Mouse (Mus musculus) liver, postnatal 0 days (tissue): ENCODE measurements around the gene Olfr543. TPM values are rescaled to one million over a fixed set of nuclear protein-coding genes. Genes with fewer than 3 reads are reported as not detected.
A peak's percentile ranks its signal among the peaks of the same experiment; 100 is the strongest.

Experiments
- ATAC-seq: fragments of 200-750 bp; cut with Nextera tagmentation; 2 replicates; pipeline ENCODE4 v1.8.0; 2017; ENCODE audit warnings: mild to moderate bottlenecking, moderate library complexity
- DNase-seq: peaks from one replicate; pipeline ENCODE4 v3.0.0-alpha.2; 2016
- H3K27ac ChIP-seq: fragments of 300-500 bp; sonication (generic); 2 replicates; pipeline ENCODE4 v1.5.1; 2014; ENCODE audit warnings: antibody characterized with exemption, moderate library complexity, mild to moderate bottlenecking, low read depth
- H3K27me3 ChIP-seq: fragments of 300-500 bp; sonication (generic); 2 replicates; pipeline ENCODE4 v1.6.1; 2014; ENCODE audit warnings: low read length, control low read depth, mixed read lengths; ENCODE audit not compliant: insufficient read depth
- H3K36me3 ChIP-seq: fragments of 300-500 bp; sonication (generic); replicated peaks from 2 replicates; pipeline ENCODE4 v1.6.1; 2014; ENCODE audit warnings: mild to moderate bottlenecking, control low read depth, low read length, moderate library complexity, mixed read lengths; ENCODE audit not compliant: insufficient read depth
- H3K4me1 ChIP-seq: fragments of 300-500 bp; sonication (generic); 2 replicates; pipeline ENCODE4 v1.6.1; 2014; ENCODE audit warnings: antibody characterized with exemption, mild to moderate bottlenecking, control low read depth; ENCODE audit not compliant: insufficient read depth
- H3K4me2 ChIP-seq: fragments of 300-500 bp; sonication (generic); 2 replicates; pipeline ENCODE4 v1.6.1; 2014; ENCODE audit warnings: low read depth, mild to moderate bottlenecking, low read length, moderate library complexity, mixed read lengths
- H3K4me3 ChIP-seq: fragments of 300-500 bp; sonication (generic); 2 replicates; pipeline ENCODE4 v1.5.1; 2014; ENCODE audit warnings: low read depth, low read length
- H3K9ac ChIP-seq: fragments of 300-500 bp; sonication (generic); replicated peaks from 2 replicates; pipeline ENCODE4 v1.6.1; 2014; ENCODE audit warnings: mild to moderate bottlenecking, moderate library complexity
- H3K9me3 ChIP-seq: fragments of 300-500 bp; sonication (generic); 2 replicates; pipeline ENCODE4 v1.6.1; 2016; ENCODE audit warnings: mild to moderate bottlenecking, control low read depth, low read length, mixed read lengths
- CTCF ChIP-seq: sonication (generic); IDR thresholded peaks from 2 replicates; pipeline ENCODE4 v1.5.1; 2016; ENCODE audit warnings: antibody characterized with exemption, low read depth
- EP300 ChIP-seq: IDR thresholded peaks from 2 replicates; pipeline ENCODE4 v1.6.1; 2016; ENCODE audit warnings: antibody characterized with exemption, low read depth, mild to moderate bottlenecking
- WGBS: fragments of 180-500 bp; shearing (Covaris S2); extraction: QIAGEN DNeasy Blood & Tissue Kit; methylation state at CpG from one replicate; pipeline ENCODE4 v1.1.7; 2014; ENCODE audit not compliant: insufficient replicate concordance; 5-methylcytosine and 5-hydroxymethylcytosine counted together
- polyA plus RNA-seq: library from polyadenylated mRNA; unstranded; fragments of >200 nt; fragmentation: Nextera tagmentation; extraction: Ambion mirVana; gene quantifications from 2 replicates; pipeline ENCODE4 v1.2.1, GENCODE M21; 2015

Gene Olfr543
- 0.12 and 0.19 TPM in 2 replicates for polyA plus RNA-seq

- Histone ChIP-seq H3K4me3 (no peak within 1 kb of the TSS), H3K4me2 (no peak within 1 kb of the TSS), H3K9ac (no peak within 1 kb of the TSS), H3K27me3 (no peaks in the 10 kb centered on the region), H3K36me3 (no peaks in the 10 kb centered on the region), H3K9me3 (no peaks in the 10 kb centered on the region), H3K4me1 (0 out of 2 replicates have a peak, but pooled peaks cover 5% of the 10 kb centered on the region), H3K27ac (no peak within 1 kb of the TSS)
- no peak for ATAC-seq
- WGBS: 85% methylated on average over 4 of the region's 4 CpGs
- DNase-seq: no peak
- TF ChIP-seq CTCF (no peak), EP300 (no peak)
Observed at GRCm38 (mm10) chr7:102481579-102481978, at the start of gene Olfr543. TSS of gene Olfr543 (minus strand) at chr7:102481679.

- 62% methylated on average over 1 of the region's 1 CpGs for WGBS
- no peaks in the 10 kb centered on the region for H3K36me3 ChIP-seq
- H3K27ac ChIP-seq: no peak overlapping the region
- DNase-seq (no peak), ATAC-seq (no peak)
- H3K9ac ChIP-seq: no peak overlapping the region
- TF ChIP-seq EP300: no peak
- TF ChIP-seq CTCF: no peak
- H3K9me3 ChIP-seq: no peaks in the 10 kb centered on the region
- no peak overlapping the region for H3K4me2 ChIP-seq
- H3K27me3 ChIP-seq: no peaks in the 10 kb centered on the region
- H3K4me1 ChIP-seq: no peaks in the 10 kb centered on the region
- no peak overlapping the region for H3K4me3 ChIP-seq
Observed at GRCm38 (mm10) chr7:102529052-102529451, 47.6 kb upstream of the Olfr543 start.

- no peak overlapping the region for H3K9ac ChIP-seq
- no peak overlapping the region for H3K27ac ChIP-seq
- 70% methylated on average over 2 of the region's 2 CpGs for WGBS
- ATAC-seq (no peak), DNase-seq (no peak)
- no peak overlapping the region for H3K4me3 ChIP-seq
- H3K4me2 ChIP-seq: no peak overlapping the region
- H3K27me3 ChIP-seq: 0 out of 2 replicates have a peak, but pooled peaks cover 5% of the 10 kb centered on the region
- H3K9me3 ChIP-seq: no peaks in the 10 kb centered on the region
- H3K4me1 ChIP-seq: no peaks in the 10 kb centered on the region
- no peaks in the 10 kb centered on the region for H3K36me3 ChIP-seq
- no peak for TF ChIP-seq CTCF
- no peak for TF ChIP-seq EP300
Observed at GRCm38 (mm10) chr7:102517051-102517335, 35.5 kb upstream of the Olfr543 start.

- Histone ChIP-seq H3K27me3 (0 out of 2 replicates have a peak, but pooled peaks cover 5% of the 10 kb centered on the region), H3K9ac (no peak overlapping the region), H3K4me1 (no peaks in the 10 kb centered on the region), H3K4me3 (no peak overlapping the region), H3K36me3 (no peaks in the 10 kb centered on the region), H3K27ac (no peak overlapping the region), H3K4me2 (no peak overlapping the region), H3K9me3 (no peaks in the 10 kb centered on the region)
- DNase-seq (no peak), ATAC-seq (no peak)
- WGBS: 60% methylated on average over 10 of the region's 10 CpGs
- TF ChIP-seq EP300 (no peak), CTCF (no peak)
Observed at GRCm38 (mm10) chr7:102516261-102517050, 35.0 kb upstream of the Olfr543 start.

- Histone ChIP-seq H3K4me1 (no peaks in the 10 kb centered on the region), H3K27me3 (0 out of 2 replicates have a peak, but pooled peaks cover 5% of the 10 kb centered on the region)
- ATAC-seq: no peak
Observed at GRCm38 (mm10) chr7:102514144-102514543, 32.7 kb upstream of the Olfr543 start.

GRCm38 (mm10) chr7:102512814-102513435 lies 31.4 kb upstream of the Olfr543 start:
- TF ChIP-seq CTCF (peak; percentile 89), EP300 (no peak)
- peak overlapping the region; percentile 41 for H3K4me3 ChIP-seq
- peak; percentile 90 for ATAC-seq
- H3K36me3 ChIP-seq: no peaks in the 10 kb centered on the region
- peak; percentile 90 for DNase-seq
- 0 out of 2 replicates have a peak, but pooled peaks cover 5% of the 10 kb centered on the region for H3K27me3 ChIP-seq
- peak overlapping the region; percentile 19 for H3K9ac ChIP-seq
- peak overlapping the region; percentile 74 for H3K4me2 ChIP-seq
- no peaks in the 10 kb centered on the region for H3K4me1 ChIP-seq
- 2% methylated on average over 51 of the region's 54 CpGs for WGBS
- no peaks in the 10 kb centered on the region for H3K9me3 ChIP-seq
- H3K27ac ChIP-seq: no peak overlapping the region

More at GRCm38 (mm10) chr7:102514144-102514543, 32.7 kb upstream of the Olfr543 start:
- TF ChIP-seq EP300: no peak
- no peak for TF ChIP-seq CTCF
- Histone ChIP-seq H3K36me3 (no peaks in the 10 kb centered on the region), H3K4me2 (no peak overlapping the region), H3K9me3 (no peaks in the 10 kb centered on the region), H3K9ac (no peak overlapping the region), H3K27ac (no peak overlapping the region), H3K4me3 (no peak overlapping the region)
- 26% methylated on average over 4 of the region's 4 CpGs for WGBS
- no peak for DNase-seq
